Mouse (Mus musculus): ENCODE measurements around the gene Olfr1031. TPM values are rescaled to one million over a fixed set of nuclear protein-coding genes. Genes with fewer than 3 reads are reported as not detected.
"Not testable (repeated sequence)": the region's sequence is repeated elsewhere in the genome, so short reads cannot be mapped to it uniquely, and the experiment has no call there.

The Olfr1031 gene
- not detected in 2 replicates for polyA plus RNA-seq (2015; fragmentation: Nextera tagmentation; extraction: Ambion mirVana)

- 64% methylated on average over 3 of the region's 3 CpGs for WGBS
- H3K4me3 ChIP-seq = no peak within 1 kb of the TSS
- no peak within 1 kb of the TSS for H3K9ac ChIP-seq
- H3K4me2 ChIP-seq = no peak within 1 kb of the TSS
- no peaks in the 10 kb centered on the region for H3K9me3 ChIP-seq
- no peak within 1 kb of the TSS for H3K27ac ChIP-seq
- H3K4me1 ChIP-seq (replicated peaks) = no peaks in the 10 kb centered on the region
- H3K27me3 ChIP-seq = no peaks in the 10 kb centered on the region
- no peaks in the 10 kb centered on the region for H3K36me3 ChIP-seq
- no peak for ATAC-seq (ENCODE audit: low FRiP score)
These were observed at the start of gene Olfr1031 for GRCm38 (mm10) chr2:85990004-85990403. TSS of gene Olfr1031 (plus strand) at chr2:85990304.

GRCm38 (mm10) chr2:85950137-85950536, 40.0 kb upstream of the Olfr1031 start, which contains the start of gene Olfr1028:
TSS of gene Olfr1028 (plus strand) at chr2:85950437.
- no peaks in the 10 kb centered on the region for H3K4me1 ChIP-seq (replicated peaks)
- H3K4me2 ChIP-seq = no peak within 1 kb of the TSS
- H3K27me3 ChIP-seq = no peaks in the 10 kb centered on the region
- H3K36me3 ChIP-seq = no peaks in the 10 kb centered on the region
- ATAC-seq (ENCODE audit: low FRiP score) = no peak
- H3K9me3 ChIP-seq = no peaks in the 10 kb centered on the region
- WGBS = 88% methylated on average over 1 of the region's 1 CpGs
- H3K9ac ChIP-seq = no peak within 1 kb of the TSS
- H3K4me3 ChIP-seq = no peak within 1 kb of the TSS
- H3K27ac ChIP-seq = no peak within 1 kb of the TSS

GRCm38 (mm10) chr2:85973595-85973994, 16.5 kb upstream of the Olfr1031 start, which contains the start of gene Olfr1029:
TSS of gene Olfr1029 (plus strand) at chr2:85973895.
- Histone ChIP-seq H3K9me3 (no peaks in the 10 kb centered on the region), H3K36me3 (no peaks in the 10 kb centered on the region), H3K4me2 (no peak within 1 kb of the TSS), H3K27ac (no peak within 1 kb of the TSS), H3K4me3 (no peak within 1 kb of the TSS), H3K4me1 (replicated peaks) (no peaks in the 10 kb centered on the region), H3K27me3 (no peaks in the 10 kb centered on the region), H3K9ac (no peak within 1 kb of the TSS)
- WGBS = 91% methylated on average over 2 of the region's 2 CpGs
- no peak for ATAC-seq (ENCODE audit: low FRiP score)

- 76% methylated on average over 1 of the region's 1 CpGs for WGBS
- H3K4me3 ChIP-seq = no peak within 1 kb of the TSS
These were observed 11.1 kb upstream of the Olfr1031 start, which contains the start of gene Olfr1030 for GRCm38 (mm10) chr2:85978976-85979375. TSS of gene Olfr1030 (plus strand) at chr2:85979276.

GRCm38 (mm10) chr2:86005240-86005639, 15.1 kb downstream of the Olfr1031 start, which contains the start of gene Olfr1032:
TSS of gene Olfr1032 (plus strand) at chr2:86005540.
- no peak for ATAC-seq (ENCODE audit: low FRiP score)
- H3K4me2 ChIP-seq = no peak within 1 kb of the TSS
- no peaks in the 10 kb centered on the region for H3K27me3 ChIP-seq
- 88% methylated on average over 7 of the region's 7 CpGs for WGBS
- no peaks in the 10 kb centered on the region for H3K9me3 ChIP-seq
- no peak within 1 kb of the TSS for H3K4me3 ChIP-seq
- H3K4me1 ChIP-seq (replicated peaks) = no peaks in the 10 kb centered on the region
- no peak within 1 kb of the TSS for H3K27ac ChIP-seq
- no peak within 1 kb of the TSS for H3K9ac ChIP-seq
- H3K36me3 ChIP-seq = no peaks in the 10 kb centered on the region

More at GRCm38 (mm10) chr2:85978976-85979375, 11.1 kb upstream of the Olfr1031 start, which contains the start of gene Olfr1030:
- Histone ChIP-seq H3K36me3 (no peaks in the 10 kb centered on the region), H3K27ac (no peak within 1 kb of the TSS), H3K4me2 (no peak within 1 kb of the TSS), H3K27me3 (no peaks in the 10 kb centered on the region), H3K9ac (no peak within 1 kb of the TSS), H3K4me1 (replicated peaks) (no peaks in the 10 kb centered on the region), H3K9me3 (no peaks in the 10 kb centered on the region)
- ATAC-seq (ENCODE audit: low FRiP score) = no peak

- H3K36me3 ChIP-seq; H3K4me1 ChIP-seq (replicated peaks); H3K27ac ChIP-seq; ATAC-seq (ENCODE audit: low FRiP score); H3K27me3 ChIP-seq; H3K9me3 ChIP-seq; H3K9ac ChIP-seq: not testable (repeated sequence)
- WGBS = 12% methylated on average over 11 of the region's 11 CpGs
- Histone ChIP-seq H3K4me3 (peak within 1 kb of the TSS; percentile 34), H3K4me2 (peak within 1 kb of the TSS; percentile 52)
These were observed 30.3 kb downstream of the Olfr1031 start, which contains the start of gene Olfr1033 for GRCm38 (mm10) chr2:86020406-86020805. TSS of gene Olfr1033 (plus strand) at chr2:86020633.

- H3K36me3 ChIP-seq; H3K27me3 ChIP-seq; H3K4me3 ChIP-seq; H3K4me2 ChIP-seq; H3K4me1 ChIP-seq (replicated peaks); H3K27ac ChIP-seq; ATAC-seq (ENCODE audit: low FRiP score); H3K9me3 ChIP-seq; H3K9ac ChIP-seq: not testable (repeated sequence)
- 71% methylated on average over 7 of the region's 9 CpGs for WGBS
These were observed 31.4 kb downstream of the Olfr1031 start for GRCm38 (mm10) chr2:86021518-86021917.

Other genes starting within 250 kb of the Olfr1031 start
- gene Olfr1012, start 227.5 kb upstream of the Olfr1031 start, polyA plus RNA-seq (2015; fragmentation: Nextera tagmentation; extraction: Ambion mirVana) = not detected in 2 replicates
- gene Olfr1013, start 223.2 kb upstream of the Olfr1031 start, polyA plus RNA-seq (2015; fragmentation: Nextera tagmentation; extraction: Ambion mirVana) = not detected in 2 replicates
- not detected in 2 replicates for gene Olfr1014, start 217.6 kb upstream of the Olfr1031 start, polyA plus RNA-seq (2015; fragmentation: Nextera tagmentation; extraction: Ambion mirVana)
- not detected in 2 replicates for gene Olfr1015, start 208.3 kb upstream of the Olfr1031 start, polyA plus RNA-seq (2015; fragmentation: Nextera tagmentation; extraction: Ambion mirVana)
- gene Olfr1016, start 187.8 kb upstream of the Olfr1031 start, polyA plus RNA-seq (2015; fragmentation: Nextera tagmentation; extraction: Ambion mirVana) = not detected in 2 replicates
- not detected in 2 replicates for gene Olfr1018, start 171.8 kb upstream of the Olfr1031 start, polyA plus RNA-seq (2015; fragmentation: Nextera tagmentation; extraction: Ambion mirVana)
- gene Olfr1019, start 144.8 kb upstream of the Olfr1031 start, polyA plus RNA-seq (2015; fragmentation: Nextera tagmentation; extraction: Ambion mirVana) = not detected in 2 replicates
- gene Olfr1020, start 143.3 kb upstream of the Olfr1031 start, polyA plus RNA-seq (2015; fragmentation: Nextera tagmentation; extraction: Ambion mirVana) = not detected in 2 replicates
- gene Olfr1022, start 121.7 kb upstream of the Olfr1031 start, polyA plus RNA-seq (2015; fragmentation: Nextera tagmentation; extraction: Ambion mirVana) = not detected in 2 replicates
- not detected in 2 replicates for gene Olfr1023, start 104.7 kb upstream of the Olfr1031 start, polyA plus RNA-seq (2015; fragmentation: Nextera tagmentation; extraction: Ambion mirVana)
- not detected in 2 replicates for gene Olfr1024, start 85.3 kb upstream of the Olfr1031 start, polyA plus RNA-seq (2015; fragmentation: Nextera tagmentation; extraction: Ambion mirVana)
- not detected in 2 replicates for gene Olfr1025-ps1, start 75.1 kb upstream of the Olfr1031 start, polyA plus RNA-seq (2015; fragmentation: Nextera tagmentation; extraction: Ambion mirVana)
- gene Olfr1026, start 68.7 kb upstream of the Olfr1031 start, polyA plus RNA-seq (2015; fragmentation: Nextera tagmentation; extraction: Ambion mirVana) = not detected in 2 replicates
- not detected in 2 replicates for gene Olfr1028, start 39.9 kb upstream of the Olfr1031 start, polyA plus RNA-seq (2015; fragmentation: Nextera tagmentation; extraction: Ambion mirVana)
- not detected in 2 replicates for gene Olfr1029, start 16.4 kb upstream of the Olfr1031 start, polyA plus RNA-seq (2015; fragmentation: Nextera tagmentation; extraction: Ambion mirVana)
- not detected in 2 replicates for gene Olfr1030, start 11.0 kb upstream of the Olfr1031 start, polyA plus RNA-seq (2015; fragmentation: Nextera tagmentation; extraction: Ambion mirVana)
- gene Olfr1032, start 15.2 kb downstream of the Olfr1031 start, polyA plus RNA-seq (2015; fragmentation: Nextera tagmentation; extraction: Ambion mirVana) = not detected in 2 replicates
- gene Olfr1033, start 30.3 kb downstream of the Olfr1031 start, polyA plus RNA-seq (2015; fragmentation: Nextera tagmentation; extraction: Ambion mirVana) = not detected in 2 replicates
- not detected in 2 replicates for gene Olfr1034, start 55.6 kb downstream of the Olfr1031 start, polyA plus RNA-seq (2015; fragmentation: Nextera tagmentation; extraction: Ambion mirVana)
- gene Olfr1036, start 83.7 kb downstream of the Olfr1031 start, polyA plus RNA-seq (2015; fragmentation: Nextera tagmentation; extraction: Ambion mirVana) = not detected in 2 replicates
- gene Olfr1037, start 97.1 kb downstream of the Olfr1031 start, polyA plus RNA-seq (2015; fragmentation: Nextera tagmentation; extraction: Ambion mirVana) = not detected in 2 replicates
- not detected in 2 replicates for gene Olfr1039, start 145.6 kb downstream of the Olfr1031 start, polyA plus RNA-seq (2015; fragmentation: Nextera tagmentation; extraction: Ambion mirVana)
- not detected in 2 replicates for gene Olfr1040, start 156.4 kb downstream of the Olfr1031 start, polyA plus RNA-seq (2015; fragmentation: Nextera tagmentation; extraction: Ambion mirVana)
- gene Olfr1042, start 171.5 kb downstream of the Olfr1031 start, polyA plus RNA-seq (2015; fragmentation: Nextera tagmentation; extraction: Ambion mirVana) = not detected in 2 replicates
- gene Olfr1043, start 177.2 kb downstream of the Olfr1031 start, polyA plus RNA-seq (2015; fragmentation: Nextera tagmentation; extraction: Ambion mirVana) = not detected in 2 replicates
- gene Olfr1044, start 187.5 kb downstream of the Olfr1031 start, polyA plus RNA-seq (2015; fragmentation: Nextera tagmentation; extraction: Ambion mirVana) = not detected in 2 replicates
- gene Olfr52, start 195.4 kb downstream of the Olfr1031 start, polyA plus RNA-seq (2015; fragmentation: Nextera tagmentation; extraction: Ambion mirVana) = not detected in 2 replicates
- not detected in 2 replicates for gene Olfr1045, start 212.7 kb downstream of the Olfr1031 start, polyA plus RNA-seq (2015; fragmentation: Nextera tagmentation; extraction: Ambion mirVana)
- gene Olfr1046, start 229.0 kb downstream of the Olfr1031 start, polyA plus RNA-seq (2015; fragmentation: Nextera tagmentation; extraction: Ambion mirVana) = not detected in 2 replicates
- gene Olfr1047, start 241.1 kb downstream of the Olfr1031 start, polyA plus RNA-seq (2015; fragmentation: Nextera tagmentation; extraction: Ambion mirVana) = not detected in 2 replicates
- not detected in 2 replicates for gene Olfr1048, start 250.0 kb downstream of the Olfr1031 start, polyA plus RNA-seq (2015; fragmentation: Nextera tagmentation; extraction: Ambion mirVana)